In genomic region chr1:121123436-121123835, GRCm38 (mm10) we compare ENCODE assay signal across 22 mouse cellular contexts.
"Had no signal": no experiment of that assay in that cellular context is flagged by ENCODE, and none has a peak within 500 bp of the region (broad histone marks: within the 10 kb centered on the region; RNA-seq: fewer than 3 reads in every experiment).

No protein-coding gene starts in this region.

- H3K9ac ChIP-seq: heart, embryonic 13.5 days; heart, embryonic 15.5 days; hindbrain, embryonic 12.5 days; hindbrain, embryonic 14.5 days; intestine, embryonic 15.5 days; limb, embryonic 12.5 days; liver, embryonic 13.5 days; liver, embryonic 15.5 days had no signal

- H3K9me3 ChIP-seq: heart, embryonic 13.5 days; heart, embryonic 15.5 days; hindbrain, embryonic 10.5 days; hindbrain, embryonic 12.5 days; intestine, embryonic 15.5 days; limb, embryonic 12.5 days; liver, embryonic 13.5 days; liver, embryonic 15.5 days had no signal

- H3K27ac ChIP-seq: gastrocnemius, adult 2 months; heart, adult 2 months; heart, embryonic 13.5 days; heart, embryonic 15.5 days; hindbrain, embryonic 10.5 days; hindbrain, embryonic 12.5 days; hindbrain, embryonic 14.5 days; intestine, embryonic 15.5 days; limb, embryonic 12.5 days; liver, embryonic 13.5 days; liver, embryonic 15.5 days had no signal

- H3K36me3 ChIP-seq: heart, embryonic 13.5 days; heart, embryonic 15.5 days; hindbrain, embryonic 10.5 days; hindbrain, embryonic 12.5 days; intestine, embryonic 15.5 days; limb, embryonic 12.5 days; liver, embryonic 13.5 days; liver, embryonic 15.5 days had no signal

- DNase-seq: gastrocnemius, adult 2 months; gastrocnemius, postnatal 10 days; heart, adult 2 months; heart, postnatal 14 days; heart, postnatal 36 days; kidney, adult 18-20 months; kidney, adult 8-10 months; kidney, postnatal 10 days; kidney, postnatal 25 days; layer of hippocampus, adult 9-11 months; layer of hippocampus, postnatal 36 days; left cerebral cortex, postnatal 4 days; liver; liver, embryonic 13.5 days had no signal

- H3K4me1 ChIP-seq: heart, embryonic 13.5 days; heart, embryonic 15.5 days; intestine, embryonic 15.5 days; liver, embryonic 13.5 days; liver, embryonic 15.5 days had no signal

- H3K4me3 ChIP-seq: gastrocnemius, adult 2 months; heart, adult 2 months; heart, embryonic 13.5 days; heart, embryonic 15.5 days; hindbrain, embryonic 10.5 days; hindbrain, embryonic 12.5 days; intestine, embryonic 15.5 days; limb, embryonic 12.5 days; liver, embryonic 13.5 days; liver, embryonic 15.5 days had no signal
